Mouse (Mus musculus) spleen, postnatal 4 days (tissue): ENCODE data around the gene Ntpcr.

Experiments used
- DNase-seq, 2 experiments: peaks; one replicate each; pipeline ENCODE4 v3.0.0; 2022; ENCODE audit warnings: low spot score in 2 of 2

Gene Ntpcr

DNA sequence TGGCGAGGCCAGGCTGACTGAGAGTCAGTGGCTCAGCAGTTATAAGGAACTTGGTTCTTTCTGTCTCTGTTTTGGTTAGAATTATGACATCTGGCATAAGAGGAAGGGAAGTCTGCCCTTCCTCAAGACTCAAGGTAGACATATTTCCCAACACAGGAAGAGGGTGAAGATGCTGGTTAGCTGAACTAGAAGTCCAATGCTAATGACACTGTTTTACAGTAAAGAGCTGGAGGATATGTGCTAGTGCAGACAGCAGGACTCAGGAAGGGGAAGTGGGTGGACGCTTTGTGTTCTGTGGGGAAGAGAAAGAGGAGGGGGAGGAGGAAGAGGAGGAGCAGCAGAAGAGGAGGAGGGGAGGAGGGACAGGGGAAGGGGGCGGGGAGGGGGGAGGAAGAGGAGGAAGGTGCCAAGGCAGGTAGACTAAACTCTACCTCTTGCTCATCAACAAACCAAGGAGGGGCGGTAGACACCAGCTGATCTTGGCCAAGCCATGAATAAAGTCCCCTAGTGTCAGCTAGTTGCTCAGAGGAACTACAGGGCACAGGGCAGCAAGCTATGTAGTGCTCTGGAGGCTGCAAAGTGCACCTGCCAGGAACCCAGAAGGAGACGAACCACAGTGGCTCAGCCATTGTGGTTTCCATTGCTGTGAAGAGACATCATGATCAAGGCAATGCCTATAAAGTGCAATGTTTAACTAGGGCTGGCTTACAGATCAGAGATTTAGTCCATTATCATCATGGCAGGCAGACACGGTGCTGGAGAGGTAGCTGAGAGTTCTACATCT lies 4.5 kb upstream of the Ntpcr start:
- DNase-seq, result no peak

DNA sequence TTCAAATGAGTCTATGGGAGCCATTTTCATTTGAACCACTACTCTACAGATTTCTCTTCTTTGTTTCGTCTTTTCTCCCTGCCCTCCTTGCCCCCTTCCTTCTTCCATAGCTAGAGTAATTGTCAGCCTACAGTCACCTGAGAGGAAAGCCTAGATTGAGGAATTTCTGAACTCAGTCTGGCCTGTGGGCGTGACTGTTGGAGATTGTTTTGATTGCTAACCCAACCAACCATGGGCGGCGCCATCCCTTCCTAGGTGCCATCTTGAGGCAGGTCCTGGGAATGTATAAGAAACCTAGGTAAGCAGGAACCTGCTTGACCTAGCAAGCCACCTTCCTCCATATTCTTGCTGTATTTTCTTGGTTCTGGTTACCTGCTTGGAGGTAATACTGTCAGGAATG lies 3.6 kb upstream of the Ntpcr start:
- no peak for DNase-seq

DNA sequence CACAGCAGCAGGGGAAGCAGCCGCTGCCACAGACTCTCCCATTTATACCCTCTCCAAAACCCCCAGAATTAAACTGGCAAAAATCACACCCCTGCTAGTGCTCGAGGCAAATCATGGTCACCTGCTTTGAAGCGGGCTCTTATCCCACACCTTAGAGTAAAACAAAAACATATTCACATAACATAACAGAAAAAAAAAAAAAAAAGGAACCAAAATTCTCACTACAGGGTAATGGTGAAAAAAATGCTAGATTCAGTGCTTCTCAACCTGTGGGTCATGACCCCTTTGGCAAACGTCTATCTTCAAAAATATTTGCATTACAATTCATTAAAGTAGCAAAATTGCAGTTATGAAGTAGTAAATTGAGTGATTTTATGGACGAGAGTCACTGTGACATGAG lies 2.8 kb upstream of the Ntpcr start:
- no peak for DNase-seq

DNA sequence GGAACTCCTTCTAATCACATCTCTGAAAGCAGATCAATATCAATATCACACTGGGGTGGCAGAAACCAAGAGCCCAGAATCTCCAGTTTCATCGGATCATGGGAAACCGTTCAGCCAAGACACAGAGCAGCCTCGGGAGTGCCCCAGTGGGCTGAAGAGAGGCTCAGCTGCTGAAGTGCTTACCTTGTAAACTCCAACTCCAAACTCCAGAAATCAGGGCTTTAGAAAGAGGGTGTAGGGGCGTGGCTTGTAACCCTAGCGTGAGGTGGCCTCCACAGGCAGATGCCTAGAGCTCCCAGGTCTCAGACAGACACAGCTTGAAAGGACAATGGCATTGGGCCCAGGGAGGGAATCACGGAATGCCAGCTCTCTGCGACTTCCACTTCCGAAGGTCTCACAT lies 2.0 kb upstream of the Ntpcr start:
- DNase-seq, result no peak

DNA sequence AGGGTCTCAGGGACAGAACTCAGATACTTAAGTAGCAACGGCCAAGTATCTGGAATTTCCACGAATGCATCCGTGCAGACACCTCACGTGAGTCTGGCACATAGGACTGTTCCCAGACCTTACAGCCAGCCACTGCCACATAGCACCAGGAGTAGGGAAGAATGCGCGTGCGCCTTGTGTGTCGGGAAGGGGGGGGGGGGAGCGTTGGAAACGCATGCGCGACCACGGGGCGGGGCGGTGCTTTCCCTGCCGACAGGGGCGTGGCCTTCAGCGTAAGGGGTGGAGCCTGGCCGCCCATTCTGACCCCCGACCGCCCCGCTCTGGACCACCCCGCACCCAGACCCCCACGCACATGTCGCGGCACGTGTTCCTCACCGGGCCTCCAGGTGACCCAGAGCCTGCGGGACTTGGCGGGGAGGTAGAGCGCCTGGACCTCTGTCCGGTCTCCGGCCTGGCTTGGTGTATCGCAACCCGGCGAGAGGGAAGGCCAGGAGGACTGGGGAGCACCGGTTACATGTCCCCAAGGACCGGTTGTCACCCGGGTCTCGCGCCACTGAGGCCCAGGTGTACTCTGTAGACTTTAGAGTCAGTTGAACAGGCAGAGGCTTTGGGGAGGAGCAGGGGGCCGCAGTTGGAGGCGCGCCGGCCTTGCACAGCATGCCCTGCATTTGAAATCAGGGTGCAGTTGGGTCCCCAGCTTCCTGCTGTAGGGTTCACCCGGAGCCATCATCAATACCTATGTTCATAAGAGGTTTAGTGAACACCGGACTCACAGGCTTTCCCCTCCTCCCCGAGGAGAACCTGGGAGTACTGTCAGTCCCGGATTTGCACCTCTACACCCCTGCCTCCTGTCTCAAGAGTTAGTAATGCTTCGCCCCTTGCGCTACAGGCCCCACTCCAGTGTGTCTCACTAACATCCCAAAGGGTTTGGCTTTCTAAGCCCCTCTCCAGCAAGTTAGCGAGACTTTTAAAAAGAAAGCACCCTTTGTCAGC lies 4.5 kb downstream of the Ntpcr start:
- peak; percentile 78 to 90 for DNase-seq

DNA sequence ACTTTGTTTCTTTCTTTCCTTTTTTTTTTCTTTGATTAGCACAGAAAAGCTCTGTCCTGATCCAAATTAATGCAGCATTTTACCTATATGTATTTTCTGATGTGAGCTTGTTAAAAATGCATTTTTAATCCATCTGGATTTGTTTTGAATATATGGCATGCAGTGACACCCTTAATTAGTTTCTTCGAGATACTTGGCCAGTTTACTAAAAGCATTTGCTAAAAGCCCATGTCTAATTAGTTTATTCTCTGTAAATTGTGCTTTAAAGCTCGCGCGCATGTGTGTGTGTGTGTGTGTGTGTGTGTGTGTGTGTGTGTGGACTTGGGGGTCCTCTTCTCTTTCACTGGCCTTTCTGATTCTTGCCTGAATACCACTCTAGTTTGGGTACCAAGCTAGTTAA lies 9.2 kb downstream of the Ntpcr start:
- DNase-seq, result no peak

DNA sequence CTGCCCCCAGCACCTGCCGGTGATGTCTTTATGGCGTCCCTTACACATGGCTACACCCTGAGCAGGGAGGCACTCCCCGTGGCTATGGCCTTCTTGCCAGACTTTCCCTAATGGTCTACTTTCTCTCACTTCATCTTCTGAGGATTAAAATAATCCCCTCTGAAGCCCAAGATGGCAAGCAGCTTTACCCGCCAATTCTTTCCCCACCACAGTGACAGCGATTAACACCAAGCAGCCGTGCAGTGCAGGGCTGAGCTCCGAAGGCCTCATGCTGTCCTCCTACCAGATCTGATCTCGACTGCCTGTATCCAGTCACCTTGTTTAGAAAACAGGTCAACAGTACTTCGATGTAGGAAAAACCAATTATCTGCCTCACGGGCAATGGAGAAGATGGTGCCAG lies 10.9 kb downstream of the Ntpcr start:
- no peak for DNase-seq

DNA sequence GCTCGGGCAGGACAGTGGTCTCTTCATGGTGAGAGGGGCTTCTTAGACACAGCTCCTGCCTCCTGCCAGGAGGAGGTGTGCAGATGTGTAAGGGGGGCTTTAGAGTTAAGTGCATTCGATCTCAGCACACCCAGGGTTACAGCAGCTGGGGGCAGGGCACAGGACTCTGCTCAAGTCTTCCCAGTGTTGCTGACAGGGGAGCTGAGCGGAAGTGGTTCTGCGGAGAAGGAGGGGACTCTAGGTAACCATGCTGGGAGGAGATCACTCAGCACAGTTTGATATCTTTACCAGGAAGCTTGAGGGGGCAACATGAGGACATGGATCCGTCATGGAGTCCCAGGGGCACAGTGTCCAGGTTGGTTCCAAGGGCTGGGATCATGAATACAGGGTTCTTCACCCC lies 11.6 kb downstream of the Ntpcr start:
- no peak for DNase-seq

DNA sequence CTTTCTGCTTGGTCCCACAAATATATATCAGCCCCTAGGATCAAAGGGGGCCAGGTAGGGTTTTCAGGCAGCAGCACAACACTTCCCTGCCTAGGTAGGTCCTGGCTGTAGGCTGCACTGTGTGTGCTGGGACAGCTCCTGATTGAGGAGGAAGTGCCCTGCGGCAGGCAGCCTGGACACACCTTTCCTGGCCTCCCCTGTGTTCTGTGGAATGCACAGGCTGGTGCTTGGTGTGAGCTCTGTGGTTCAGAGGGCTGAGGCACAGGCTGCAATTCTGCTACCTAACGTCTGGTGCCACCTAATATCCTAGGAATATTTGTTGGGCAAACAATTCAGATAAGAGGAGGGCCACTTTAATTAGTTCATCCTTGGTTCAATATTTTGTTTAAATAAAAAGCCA lies 12.1 kb downstream of the Ntpcr start:
- no peak for DNase-seq

DNA sequence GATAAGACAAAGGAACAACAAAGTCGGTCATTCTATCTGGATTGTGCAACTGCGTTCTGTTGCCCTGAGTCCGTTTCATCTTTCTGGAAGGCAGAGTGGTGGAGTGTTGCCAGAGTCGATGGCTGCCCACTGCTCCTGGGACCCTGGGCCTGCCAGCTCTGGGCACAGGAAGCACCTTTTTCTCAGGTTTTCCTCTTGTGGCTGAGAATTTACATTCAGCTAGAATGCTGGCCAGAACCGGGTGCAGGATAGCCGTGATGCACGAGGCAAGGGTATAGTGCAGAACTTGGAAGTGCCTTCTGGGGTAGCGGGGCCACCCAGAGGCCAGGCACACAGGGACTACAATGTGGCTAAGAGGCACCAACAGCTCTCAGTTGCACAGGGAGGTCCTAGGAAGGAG lies 12.6 kb downstream of the Ntpcr start:
- DNase-seq, result no peak

DNA sequence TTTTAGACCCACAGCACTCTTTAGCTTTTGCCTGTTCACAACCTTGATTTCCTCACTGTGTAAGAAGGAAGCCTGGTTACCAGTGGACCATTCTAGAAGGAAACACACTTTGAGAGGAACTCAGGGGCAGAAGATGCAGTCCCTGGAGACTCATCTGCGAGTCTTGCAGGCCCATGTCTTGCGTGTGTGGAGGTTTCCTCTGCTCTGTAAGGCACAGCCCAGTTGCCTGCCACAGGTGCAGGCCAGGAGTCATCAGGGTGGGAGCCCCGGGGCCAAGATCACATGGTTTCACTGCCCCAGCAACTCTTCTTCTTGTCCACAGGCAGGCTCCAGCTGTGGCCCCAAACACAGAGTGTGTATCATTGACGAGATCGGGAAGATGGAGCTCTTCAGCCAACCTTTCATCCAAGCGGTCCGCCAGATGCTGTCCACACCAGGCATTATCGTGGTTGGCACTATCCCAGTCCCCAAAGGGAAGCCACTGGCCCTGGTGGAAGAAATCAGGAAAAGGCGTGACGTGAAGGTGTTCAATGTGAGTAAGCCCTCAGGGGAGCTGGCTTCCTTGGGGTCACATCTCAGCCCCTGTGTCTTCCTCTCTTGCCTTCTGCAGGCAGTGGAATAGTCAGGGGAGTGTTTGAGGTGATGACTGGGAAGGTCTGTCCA lies 15.3 kb downstream of the Ntpcr start:
- no peak for DNase-seq

DNA sequence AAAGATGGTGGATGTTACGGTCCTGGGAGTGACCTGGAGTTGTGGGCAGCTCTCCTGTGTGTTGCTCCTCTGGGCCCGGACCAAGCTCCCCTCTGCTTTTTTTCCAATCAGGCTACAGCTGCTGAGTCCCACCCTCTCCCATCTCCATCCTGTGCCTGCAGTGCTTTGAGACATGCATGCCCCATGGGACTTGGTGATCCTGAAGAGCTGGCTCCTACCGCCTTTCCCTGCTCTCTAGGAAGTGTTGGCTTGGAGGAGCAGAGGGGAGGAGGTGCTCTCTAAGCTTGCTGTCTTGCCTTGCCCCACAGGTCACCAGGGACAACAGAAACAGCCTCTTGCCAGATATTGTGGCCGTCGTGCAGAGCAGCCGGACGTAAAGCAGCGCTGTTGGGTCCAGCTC lies 17.6 kb downstream of the Ntpcr start:
- DNase-seq, result no peak

DNA sequence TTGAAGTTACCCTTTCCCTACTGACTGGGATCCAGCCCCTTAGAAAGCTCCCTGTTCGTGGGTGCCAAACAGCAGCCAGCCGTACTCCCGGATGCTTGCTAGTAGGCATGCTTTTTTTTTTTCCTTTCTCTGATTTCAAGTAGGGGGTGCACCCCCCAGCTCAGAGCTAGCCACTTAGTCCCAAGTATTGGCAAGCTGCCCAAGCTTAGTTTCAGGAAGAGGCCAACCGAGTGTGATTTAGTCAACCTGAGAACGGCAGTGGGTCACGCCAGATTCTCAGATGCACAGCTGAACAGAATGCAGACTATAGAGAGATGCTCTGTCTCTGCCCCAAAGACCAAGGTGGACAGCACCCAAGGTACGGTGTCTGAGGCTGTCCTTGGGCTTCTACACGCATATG lies 21.1 kb downstream of the Ntpcr start:
- DNase-seq, result no peak

DNA sequence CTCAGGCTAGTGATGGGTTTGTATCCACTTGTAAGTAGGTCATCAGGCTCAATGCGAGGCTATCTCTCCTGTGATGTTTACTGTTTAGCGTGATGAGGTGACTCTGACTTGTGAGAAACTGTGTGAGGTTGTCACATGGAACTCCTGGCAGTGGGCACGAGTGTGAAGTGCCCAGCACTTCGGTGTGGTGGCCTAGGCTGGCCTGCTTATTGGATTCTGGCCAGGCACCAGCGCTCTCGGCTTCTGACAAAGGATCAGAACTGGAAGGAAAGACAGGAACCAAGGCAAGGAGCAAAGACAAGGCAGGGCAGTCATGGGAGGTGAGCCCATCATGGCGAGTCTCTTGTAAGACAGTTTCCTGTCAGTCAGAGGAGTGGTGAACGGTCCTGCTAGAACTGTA lies 26.1 kb downstream of the Ntpcr start:
- DNase-seq, result no peak

DNA sequence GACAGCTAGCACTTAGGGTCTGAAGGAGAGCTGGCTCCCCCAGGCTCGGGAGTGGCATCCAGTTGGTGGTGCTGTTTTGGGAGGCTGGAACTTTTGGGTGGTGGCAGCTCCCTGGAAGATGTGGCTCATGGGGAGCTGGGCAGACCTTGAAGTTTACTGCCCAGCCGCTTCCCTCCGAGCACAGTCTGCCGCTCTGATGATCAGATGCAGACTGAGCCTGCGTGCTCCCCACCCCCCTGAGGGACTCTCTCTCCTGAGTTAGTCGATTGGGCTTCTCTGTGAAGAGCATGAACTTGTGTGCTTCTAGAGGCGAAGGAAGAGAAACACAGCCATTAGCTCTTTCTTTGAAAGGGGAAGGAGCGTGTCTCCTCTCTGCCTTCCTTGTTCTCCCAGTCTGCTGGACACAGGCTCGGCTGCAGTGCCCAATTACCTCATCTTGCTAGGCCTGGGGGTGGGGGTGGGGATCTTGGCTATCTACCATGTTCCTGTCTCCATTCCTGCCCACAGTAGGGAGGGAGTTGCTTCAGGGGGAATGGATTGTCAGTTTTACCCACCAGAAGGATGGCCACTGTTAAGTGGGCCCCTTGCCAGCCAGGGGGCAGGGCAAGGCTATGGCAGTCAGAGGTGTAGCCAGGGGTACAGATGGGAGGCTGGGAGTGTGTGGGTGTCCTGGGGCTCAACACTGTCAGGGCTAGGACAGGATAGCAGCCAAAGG lies 26.8 kb downstream of the Ntpcr start:
- DNase-seq, result no peak

DNA sequence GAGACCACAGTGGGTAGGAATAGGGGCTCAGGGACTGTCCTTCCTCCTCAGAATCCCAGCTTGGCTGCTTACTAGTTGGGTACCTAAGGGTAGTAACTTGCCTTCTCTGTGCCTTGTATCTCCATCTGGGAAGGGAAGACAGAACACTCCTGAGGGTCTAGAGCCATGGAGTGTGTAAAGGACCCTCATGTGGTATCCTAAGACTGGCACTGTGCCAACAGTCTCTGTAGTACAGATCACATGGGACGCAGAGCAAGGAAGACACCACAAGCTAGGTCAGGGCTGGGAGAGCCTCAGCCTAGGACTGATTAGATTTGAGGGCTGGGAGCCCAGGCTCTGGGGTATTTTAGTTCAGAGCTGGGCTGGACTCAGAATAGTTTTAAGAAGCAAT lies 27.3 kb downstream of the Ntpcr start:
- DNase-seq, result no peak

DNA sequence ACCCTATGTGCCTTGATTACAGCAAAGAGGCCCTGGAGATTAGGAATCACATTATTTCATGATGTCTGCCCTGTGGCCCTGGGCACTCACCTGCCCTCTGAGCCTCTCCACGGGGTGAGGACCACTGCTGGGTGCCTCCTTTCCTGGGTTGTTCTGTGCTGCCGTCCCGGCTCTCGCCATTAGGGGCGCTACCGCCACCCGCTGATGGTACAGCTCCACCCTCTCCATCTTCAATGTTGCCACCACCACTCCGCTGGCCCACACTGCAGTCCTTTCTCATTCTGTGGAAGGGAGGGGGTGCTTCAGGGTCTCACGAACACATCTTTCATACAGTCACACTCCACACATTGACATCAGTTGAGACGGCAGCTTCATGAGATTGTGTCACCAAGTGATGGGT lies 29.3 kb downstream of the Ntpcr start:
- peak; percentile 62 to 87 for DNase-seq

DNA sequence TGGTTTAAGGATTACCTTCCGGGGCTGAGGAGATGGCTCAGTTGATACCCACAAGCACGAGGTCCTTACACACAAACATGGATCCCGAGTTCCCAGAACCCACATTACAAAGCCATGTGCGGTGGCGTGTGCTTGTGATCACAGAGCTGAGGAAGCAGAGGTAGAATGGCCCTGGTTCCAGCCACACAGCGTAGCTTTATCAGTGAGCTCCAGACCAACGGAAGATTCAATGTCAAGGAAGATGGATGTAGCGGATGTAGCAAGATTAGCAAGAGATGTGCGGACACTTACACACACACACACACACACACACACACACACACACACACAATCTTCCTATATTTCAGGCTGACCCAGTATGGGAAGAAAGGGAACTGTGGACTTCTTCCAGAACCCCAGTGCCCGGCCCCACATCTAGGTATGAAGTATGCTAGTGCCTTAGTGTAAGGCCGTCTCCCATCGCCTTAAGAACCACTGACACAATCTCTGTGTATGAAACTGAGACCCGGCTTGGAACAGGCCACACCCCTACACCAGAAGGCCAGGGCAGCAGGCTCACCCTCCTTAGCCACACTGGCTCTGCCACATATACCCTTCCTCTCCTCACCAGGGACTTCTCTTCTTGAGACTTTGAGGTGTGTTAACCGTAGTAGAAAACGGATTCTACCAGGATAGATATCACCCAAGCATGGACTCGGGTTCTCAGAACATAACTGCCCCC lies 33.5 kb downstream of the Ntpcr start:
- no peak for DNase-seq

DNA sequence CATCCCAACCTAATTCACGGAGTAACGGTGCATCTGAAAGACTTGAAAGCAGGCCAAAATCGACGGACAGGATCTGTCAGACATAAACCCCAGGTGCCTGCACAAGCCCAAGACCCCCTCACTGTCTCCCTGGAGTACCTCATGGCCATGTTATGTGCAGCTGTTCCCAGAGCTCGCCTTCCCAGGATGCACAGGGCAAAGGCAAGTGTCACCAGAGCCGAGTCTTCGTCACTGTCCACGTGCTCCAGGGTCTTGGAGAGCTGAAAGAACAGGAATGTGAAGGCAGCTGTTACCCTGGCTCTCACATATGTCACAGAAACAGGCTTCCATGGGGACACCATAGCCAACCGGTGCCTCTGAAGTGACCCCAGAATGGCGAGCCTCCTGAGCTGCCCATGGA lies 38.3 kb downstream of the Ntpcr start:
- DNase-seq, result no peak

DNA sequence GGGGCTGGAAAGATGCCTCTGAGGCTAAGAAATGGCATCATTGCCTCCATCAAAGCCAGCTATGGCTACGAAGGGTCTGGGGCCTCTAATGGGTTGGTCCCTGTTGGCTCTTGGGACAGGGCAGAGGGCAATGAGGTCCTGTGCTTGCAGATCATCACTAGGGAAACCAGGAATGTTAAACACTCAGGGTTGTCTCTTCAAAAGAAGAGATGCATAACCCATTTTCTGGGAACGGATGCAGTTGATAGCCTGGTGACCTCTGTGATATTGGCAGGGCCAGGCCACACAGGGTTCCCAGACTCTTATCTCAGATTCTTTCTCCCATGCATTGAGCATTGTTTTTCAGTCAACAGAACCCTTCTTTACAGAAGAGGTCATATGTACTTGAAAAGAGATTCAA lies 42.5 kb downstream of the Ntpcr start:
- DNase-seq, result no peak

DNA sequence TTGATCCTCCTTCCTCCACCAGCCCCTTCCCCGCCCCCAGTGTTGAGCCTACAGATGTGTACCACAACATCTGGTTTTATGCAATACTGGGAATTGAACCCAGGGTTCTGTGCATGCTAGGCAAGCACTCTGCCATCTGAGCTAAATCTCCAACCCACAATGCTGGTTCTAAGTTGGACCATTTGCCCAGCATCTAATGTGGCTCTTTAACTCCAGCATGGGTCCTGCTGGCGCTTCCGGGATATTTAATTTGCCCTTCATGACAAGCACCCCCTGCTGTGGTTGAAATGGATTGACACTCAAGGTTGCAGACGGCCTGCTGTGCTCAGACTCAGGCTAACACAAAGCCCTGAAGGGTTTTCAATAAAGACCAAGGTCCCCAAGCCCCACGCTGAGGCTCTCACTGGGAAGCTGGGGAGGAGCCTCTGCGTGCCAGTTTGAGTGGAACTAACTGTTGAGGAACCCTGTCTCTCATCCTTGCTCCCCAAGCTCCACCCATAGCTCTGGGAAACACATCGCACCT lies 43.6 kb downstream of the Ntpcr start:
- no peak for DNase-seq
